Mouse (Mus musculus): ENCODE measurements at regions not wholly inside any gene's neighbourhood (a gene's known extent, or its start where the extent isn't known, plus 50 kb on each side); places are given as distances from the start of the nearest gene placed in this dataset.

GRCm38 (mm10) chr2:179181366-179181765, 260.9 kb upstream of the Cdh4 start:
- no peak for TF ChIP-seq USF2 (conservative IDR thresholded peaks at IDR 0.05; ENCODE audit: low read depth, low read length)
- no peak for TF ChIP-seq NELFE (IDR thresholded peaks at IDR 0.05; ENCODE audit: low read depth, low read length)
- H3K4me2 ChIP-seq (ENCODE audit: insufficient read depth, low read depth, poor library complexity, severe bottlenecking) = no peak overlapping the region
- H3K4me1 ChIP-seq (ENCODE audit: control insufficient read depth in 1 of 2, insufficient read depth in 2 of 2) = no peaks in the 10 kb centered on the region
- peaks cover 79% of the 10 kb centered on the region for H3K9me3 ChIP-seq (replicated peaks; ENCODE audit: low read length)
- no peak overlapping the region for H3K9ac ChIP-seq (ENCODE audit: insufficient read depth, low read depth)
- dilution Hi-C loops (cut with MboI; ENCODE audit: extremely low pct_ligation_motif_present, extremely low pct_unique_long_range_greater_than_20kb, low sequenced_read_pairs) = no loop called here
- H3K79me2 ChIP-seq (replicated peaks; ENCODE audit: control insufficient read depth, extremely low read depth, insufficient read depth, poor library complexity, severe bottlenecking) = no peaks in the 10 kb centered on the region
- no peak overlapping the region for H3K27ac ChIP-seq (ENCODE audit: insufficient read depth, low read depth)
- in situ Hi-C loops (cut with MboI; ENCODE audit: low pct_ligation_motif_present, low pct_unique_long_range_greater_than_20kb, low sequenced_read_pairs) = no loop called here
- H3K27me3 ChIP-seq (replicated peaks) = no peaks in the 10 kb centered on the region
- H3K36me3 ChIP-seq (replicated peaks in 1 of 2; ENCODE audit: control insufficient read depth in 1 of 2, insufficient read depth in 1 of 2, low read length in 1 of 2) = no peaks in the 10 kb centered on the region
- DNase-seq (ENCODE audit: extremely low read depth) = no peak
- no peak overlapping the region for H3K4me3 ChIP-seq (replicated peaks in 1 of 3; ENCODE audit: low read depth in 2 of 3, low read length in 2 of 3, poor library complexity in 1 of 3)

- H3K27ac ChIP-seq (ENCODE audit: insufficient read depth, low read depth) = no peak overlapping the region
- H3K4me3 ChIP-seq (replicated peaks in 1 of 3; ENCODE audit: low read depth in 2 of 3, low read length in 2 of 3, poor library complexity in 1 of 3) = peak overlapping the region in 1 of 3 experiments; percentile 0
- TF ChIP-seq NRF1 (IDR thresholded peaks at IDR 0.05; ENCODE audit: low read depth, low read length) (no peak), ETS1 (conservative IDR thresholded peaks at IDR 0.05; ENCODE audit: low read depth, low read length) (no peak), JUN (IDR thresholded peaks at IDR 0.05; ENCODE audit: insufficient read depth, low read depth, low read length) (no peak), SIN3A (IDR thresholded peaks at IDR 0.05; ENCODE audit: low read length) (no peak), CHD2 (IDR thresholded peaks at IDR 0.05; ENCODE audit: low read length) (no peak), ZNF384 (IDR thresholded peaks at IDR 0.05; ENCODE audit: low read depth, low read length) (no peak), EP300 (IDR thresholded peaks at IDR 0.05; ENCODE audit: low read length) (no peak), CTCF (conservative IDR thresholded peaks at IDR 0.05 in 1 of 2, IDR thresholded peaks at IDR 0.05 in 1 of 2; ENCODE audit: low read depth in 2 of 2, low read length in 2 of 2) (no peak), USF2 (conservative IDR thresholded peaks at IDR 0.05; ENCODE audit: low read depth, low read length) (no peak), MEF2A (IDR thresholded peaks at IDR 0.05; ENCODE audit: borderline replicate concordance, low read depth, low read length) (no peak), SMC3 (IDR thresholded peaks at IDR 0.05; ENCODE audit: low read depth, low read length) (no peak), NELFE (IDR thresholded peaks at IDR 0.05; ENCODE audit: low read depth, low read length) (no peak), PAX5 (IDR thresholded peaks at IDR 0.05; ENCODE audit: low read length) (no peak), MAZ (IDR thresholded peaks at IDR 0.05; ENCODE audit: low read depth, low read length) (no peak), MAX (IDR thresholded peaks at IDR 0.05; ENCODE audit: low read length) (no peak), BHLHE40 (IDR thresholded peaks at IDR 0.05; ENCODE audit: low read depth, low read length) (no peak), HCFC1 (IDR thresholded peaks at IDR 0.05; ENCODE audit: low read depth, low read length) (no peak), ELF1 (IDR thresholded peaks at IDR 0.05; ENCODE audit: low read depth, low read length) (no peak)
- in situ Hi-C loops (cut with MboI; ENCODE audit: low pct_ligation_motif_present, low pct_unique_long_range_greater_than_20kb, low sequenced_read_pairs) = no loop called here
- no peaks in the 10 kb centered on the region for H3K4me1 ChIP-seq (ENCODE audit: control insufficient read depth in 1 of 2, insufficient read depth in 2 of 2)
- no peaks in the 10 kb centered on the region for H3K36me3 ChIP-seq (replicated peaks in 1 of 2; ENCODE audit: control insufficient read depth in 1 of 2, insufficient read depth in 1 of 2, low read length in 1 of 2)
- no peak overlapping the region for H3K4me2 ChIP-seq (ENCODE audit: insufficient read depth, low read depth, poor library complexity, severe bottlenecking)
- peaks cover 77% of the 10 kb centered on the region for H3K9me3 ChIP-seq (replicated peaks; ENCODE audit: low read length)
- no peaks in the 10 kb centered on the region for H3K79me2 ChIP-seq (replicated peaks; ENCODE audit: control insufficient read depth, extremely low read depth, insufficient read depth, poor library complexity, severe bottlenecking)
- no peak overlapping the region for H3K9ac ChIP-seq (ENCODE audit: insufficient read depth, low read depth)
- H3K27me3 ChIP-seq (replicated peaks) = no peaks in the 10 kb centered on the region
- dilution Hi-C loops (cut with MboI; ENCODE audit: extremely low pct_ligation_motif_present, extremely low pct_unique_long_range_greater_than_20kb, low sequenced_read_pairs) = no loop called here
- no peak for DNase-seq (ENCODE audit: extremely low read depth)
These were observed 260.1 kb upstream of the Cdh4 start for GRCm38 (mm10) chr2:179182123-179182522.
